Mouse (Mus musculus): ENCODE measurements at regions not wholly inside any gene's neighbourhood (a gene's known extent, or its start where the extent isn't known, plus 50 kb on each side); places are given as distances from the start of the nearest gene placed in this dataset.

- ATAC-seq (ENCODE audit: insufficient number of reproducible peaks, insufficient read depth, low FRiP score, low read depth): no peak
- no peak overlapping the region for H3K4me3 ChIP-seq (ENCODE audit: low read depth, low read length)
- H3K9me3 ChIP-seq (ENCODE audit: control insufficient read depth, low read depth, low read length): no peaks in the 10 kb centered on the region
- no peak overlapping the region for H3K27ac ChIP-seq (ENCODE audit: low read length)
- no peak overlapping the region for H3K4me2 ChIP-seq (replicated peaks; ENCODE audit: low read depth, low read length)
- H3K36me3 ChIP-seq (ENCODE audit: control insufficient read depth, insufficient read depth, low read length): no peaks in the 10 kb centered on the region
- no peak overlapping the region for H3K9ac ChIP-seq (replicated peaks; ENCODE audit: low read depth, low read length)
- 54% methylated on average over 3 of the region's 3 CpGs for WGBS
- no peaks in the 10 kb centered on the region for H3K27me3 ChIP-seq (ENCODE audit: control insufficient read depth, insufficient read depth, low read length)
- H3K4me1 ChIP-seq (ENCODE audit: control insufficient read depth, insufficient read depth, low read length): no peaks in the 10 kb centered on the region
These were observed 304.9 kb upstream of the Auts2 start for GRCm38 (mm10) chr5:132848086-132848485.

GRCm38 (mm10) chr5:132843284-132843683 is 300.1 kb upstream of the Auts2 start:
- Histone ChIP-seq H3K4me1 (ENCODE audit: control insufficient read depth, insufficient read depth, low read length) (no peaks in the 10 kb centered on the region), H3K36me3 (ENCODE audit: control insufficient read depth, insufficient read depth, low read length) (no peaks in the 10 kb centered on the region), H3K4me2 (replicated peaks; ENCODE audit: low read depth, low read length) (no peak overlapping the region), H3K4me3 (ENCODE audit: low read depth, low read length) (no peak overlapping the region), H3K27me3 (ENCODE audit: control insufficient read depth, insufficient read depth, low read length) (no peaks in the 10 kb centered on the region), H3K9ac (replicated peaks; ENCODE audit: low read depth, low read length) (no peak overlapping the region), H3K27ac (ENCODE audit: low read length) (no peak overlapping the region), H3K9me3 (ENCODE audit: control insufficient read depth, low read depth, low read length) (peaks cover 3% of the 10 kb centered on the region; the same call in 1 of the 2 replicates)
- 56% methylated on average over 3 of the region's 3 CpGs for WGBS
- ATAC-seq (ENCODE audit: insufficient number of reproducible peaks, insufficient read depth, low FRiP score, low read depth): no peak

- ATAC-seq (ENCODE audit: insufficient number of reproducible peaks, insufficient read depth, low FRiP score, low read depth): no peak
- WGBS: 93% methylated on average over 3 of the region's 3 CpGs
- peaks cover 3% of the 10 kb centered on the region; the same call in 1 of the 2 replicates for H3K9me3 ChIP-seq (ENCODE audit: control insufficient read depth, low read depth, low read length)
- H3K9ac ChIP-seq (replicated peaks; ENCODE audit: low read depth, low read length): no peak overlapping the region
- no peak overlapping the region for H3K4me2 ChIP-seq (replicated peaks; ENCODE audit: low read depth, low read length)
- no peak overlapping the region for H3K4me3 ChIP-seq (ENCODE audit: low read depth, low read length)
- H3K27me3 ChIP-seq (ENCODE audit: control insufficient read depth, insufficient read depth, low read length): no peaks in the 10 kb centered on the region
- no peaks in the 10 kb centered on the region for H3K36me3 ChIP-seq (ENCODE audit: control insufficient read depth, insufficient read depth, low read length)
- no peak overlapping the region for H3K27ac ChIP-seq (ENCODE audit: low read length)
- H3K4me1 ChIP-seq (ENCODE audit: control insufficient read depth, insufficient read depth, low read length): no peaks in the 10 kb centered on the region
These were observed 298.6 kb upstream of the Auts2 start for GRCm38 (mm10) chr5:132841794-132842193.

GRCm38 (mm10) chr5:132837420-132837819 is 294.3 kb upstream of the Auts2 start:
- Histone ChIP-seq H3K4me2 (replicated peaks; ENCODE audit: low read depth, low read length) (no peak overlapping the region), H3K27ac (ENCODE audit: low read length) (no peak overlapping the region), H3K4me1 (ENCODE audit: control insufficient read depth, insufficient read depth, low read length) (no peaks in the 10 kb centered on the region), H3K9ac (replicated peaks; ENCODE audit: low read depth, low read length) (no peak overlapping the region), H3K27me3 (ENCODE audit: control insufficient read depth, insufficient read depth, low read length) (no peaks in the 10 kb centered on the region), H3K4me3 (ENCODE audit: low read depth, low read length) (no peak overlapping the region), H3K36me3 (ENCODE audit: control insufficient read depth, insufficient read depth, low read length) (no peaks in the 10 kb centered on the region), H3K9me3 (ENCODE audit: control insufficient read depth, low read depth, low read length) (peaks cover 3% of the 10 kb centered on the region; the same call in 1 of the 2 replicates)
- no peak for ATAC-seq (ENCODE audit: insufficient number of reproducible peaks, insufficient read depth, low FRiP score, low read depth)
- 21% methylated on average over 2 of the region's 2 CpGs for WGBS

- Histone ChIP-seq H3K4me2 (replicated peaks; ENCODE audit: low read depth, low read length) (no peak overlapping the region), H3K9me3 (ENCODE audit: control insufficient read depth, low read depth, low read length) (no peaks in the 10 kb centered on the region), H3K27ac (ENCODE audit: low read length) (no peak overlapping the region), H3K4me1 (ENCODE audit: control insufficient read depth, insufficient read depth, low read length) (no peaks in the 10 kb centered on the region), H3K27me3 (ENCODE audit: control insufficient read depth, insufficient read depth, low read length) (no peaks in the 10 kb centered on the region), H3K36me3 (ENCODE audit: control insufficient read depth, insufficient read depth, low read length) (no peaks in the 10 kb centered on the region), H3K4me3 (ENCODE audit: low read depth, low read length) (no peak overlapping the region), H3K9ac (replicated peaks; ENCODE audit: low read depth, low read length) (no peak overlapping the region)
- no peak for ATAC-seq (ENCODE audit: insufficient number of reproducible peaks, insufficient read depth, low FRiP score, low read depth)
- 80% methylated on average over 7 of the region's 7 CpGs for WGBS
These were observed 285.8 kb upstream of the Auts2 start for GRCm38 (mm10) chr5:132828993-132829392.

- Histone ChIP-seq H3K27me3 (ENCODE audit: control insufficient read depth, insufficient read depth, low read length) (no peaks in the 10 kb centered on the region), H3K4me3 (ENCODE audit: low read depth, low read length) (no peak overlapping the region), H3K4me1 (ENCODE audit: control insufficient read depth, insufficient read depth, low read length) (no peaks in the 10 kb centered on the region), H3K27ac (ENCODE audit: low read length) (no peak overlapping the region), H3K4me2 (replicated peaks; ENCODE audit: low read depth, low read length) (no peak overlapping the region), H3K36me3 (ENCODE audit: control insufficient read depth, insufficient read depth, low read length) (no peaks in the 10 kb centered on the region), H3K9ac (replicated peaks; ENCODE audit: low read depth, low read length) (no peak overlapping the region), H3K9me3 (ENCODE audit: control insufficient read depth, low read depth, low read length) (no peaks in the 10 kb centered on the region)
- WGBS: 70% methylated on average over 10 of the region's 10 CpGs
- ATAC-seq (ENCODE audit: insufficient number of reproducible peaks, insufficient read depth, low FRiP score, low read depth): no peak
These were observed 284.6 kb upstream of the Auts2 start for GRCm38 (mm10) chr5:132827555-132828333.

- Histone ChIP-seq H3K9me3 (ENCODE audit: control insufficient read depth, low read depth, low read length) (no peaks in the 10 kb centered on the region), H3K4me2 (replicated peaks; ENCODE audit: low read depth, low read length) (no peak overlapping the region), H3K27me3 (ENCODE audit: control insufficient read depth, insufficient read depth, low read length) (no peaks in the 10 kb centered on the region), H3K4me1 (ENCODE audit: control insufficient read depth, insufficient read depth, low read length) (no peaks in the 10 kb centered on the region), H3K36me3 (ENCODE audit: control insufficient read depth, insufficient read depth, low read length) (no peaks in the 10 kb centered on the region), H3K4me3 (ENCODE audit: low read depth, low read length) (no peak overlapping the region), H3K27ac (ENCODE audit: low read length) (no peak overlapping the region), H3K9ac (replicated peaks; ENCODE audit: low read depth, low read length) (no peak overlapping the region)
- ATAC-seq (ENCODE audit: insufficient number of reproducible peaks, insufficient read depth, low FRiP score, low read depth): no peak
- WGBS: 86% methylated on average over 5 of the region's 5 CpGs
These were observed 282.9 kb upstream of the Auts2 start for GRCm38 (mm10) chr5:132826009-132826408.

- H3K4me1 ChIP-seq (ENCODE audit: control insufficient read depth, insufficient read depth, low read length): no peaks in the 10 kb centered on the region
- no peak overlapping the region for H3K4me2 ChIP-seq (replicated peaks; ENCODE audit: low read depth, low read length)
- ATAC-seq (ENCODE audit: insufficient number of reproducible peaks, insufficient read depth, low FRiP score, low read depth): no peak
- WGBS: 76% methylated on average over 9 of the region's 9 CpGs
- H3K27ac ChIP-seq (ENCODE audit: low read length): no peak overlapping the region
- no peaks in the 10 kb centered on the region for H3K9me3 ChIP-seq (ENCODE audit: control insufficient read depth, low read depth, low read length)
- no peaks in the 10 kb centered on the region for H3K27me3 ChIP-seq (ENCODE audit: control insufficient read depth, insufficient read depth, low read length)
- H3K4me3 ChIP-seq (ENCODE audit: low read depth, low read length): no peak overlapping the region
- no peaks in the 10 kb centered on the region for H3K36me3 ChIP-seq (ENCODE audit: control insufficient read depth, insufficient read depth, low read length)
- H3K9ac ChIP-seq (replicated peaks; ENCODE audit: low read depth, low read length): no peak overlapping the region
These were observed 274.5 kb upstream of the Auts2 start for GRCm38 (mm10) chr5:132817665-132818064.

GRCm38 (mm10) chr5:132809181-132809580 is 266.0 kb upstream of the Auts2 start:
- 48% methylated on average over 4 of the region's 4 CpGs for WGBS
- no peaks in the 10 kb centered on the region for H3K4me1 ChIP-seq (ENCODE audit: control insufficient read depth, insufficient read depth, low read length)
- no peak overlapping the region for H3K27ac ChIP-seq (ENCODE audit: low read length)
- H3K27me3 ChIP-seq (ENCODE audit: control insufficient read depth, insufficient read depth, low read length): no peaks in the 10 kb centered on the region
- H3K36me3 ChIP-seq (ENCODE audit: control insufficient read depth, insufficient read depth, low read length): no peaks in the 10 kb centered on the region
- H3K9ac ChIP-seq (replicated peaks; ENCODE audit: low read depth, low read length): no peak overlapping the region
- no peak for ATAC-seq (ENCODE audit: insufficient number of reproducible peaks, insufficient read depth, low FRiP score, low read depth)
- no peak overlapping the region for H3K4me2 ChIP-seq (replicated peaks; ENCODE audit: low read depth, low read length)
- no peaks in the 10 kb centered on the region for H3K9me3 ChIP-seq (ENCODE audit: control insufficient read depth, low read depth, low read length)
- H3K4me3 ChIP-seq (ENCODE audit: low read depth, low read length): no peak overlapping the region
